Mouse (Mus musculus): ENCODE data around the gene Coq9. TPM values are rescaled to one million over a fixed set of nuclear protein-coding genes. Genes with fewer than 3 reads are reported as not detected.

Gene Coq9
- polyA plus RNA-seq, 1 experiment from 2014 or later, result 51.5 TPM

DNA sequence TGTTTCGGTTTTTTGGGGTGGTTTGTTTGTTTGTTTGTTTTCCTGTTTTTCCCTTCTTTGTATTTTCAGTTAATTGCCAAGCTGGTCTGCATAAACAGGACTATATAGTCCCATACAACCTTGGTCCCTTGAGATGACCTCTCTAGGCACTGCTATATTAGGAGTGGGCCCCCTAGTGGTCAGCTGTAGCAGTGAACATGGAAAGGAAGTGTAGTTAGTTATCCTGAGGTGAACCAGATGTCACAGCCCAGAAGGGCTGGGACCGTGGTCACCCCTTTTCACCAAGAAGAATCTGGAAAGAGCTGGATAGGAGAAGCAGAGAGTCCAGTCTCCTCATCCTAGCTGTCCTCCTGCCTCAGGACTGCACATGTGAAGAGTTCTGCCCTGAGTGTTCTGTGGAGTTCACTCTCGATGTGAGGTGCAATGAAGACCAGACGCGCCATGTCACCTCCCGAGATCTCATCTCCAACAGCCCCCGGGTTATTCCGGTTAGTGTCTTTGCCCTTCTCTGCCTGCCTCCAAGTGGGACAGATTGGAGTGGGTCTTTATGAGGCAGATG is 23.3 kb downstream of the Coq9 start:
- H3K36me3 ChIP-seq (ENCODE audit: control insufficient read depth, insufficient read depth, low read length), result peaks cover 12% of the 10 kb centered on the region; the same call in 1 of the 2 replicates
- whole genome bisulfite sequencing, result 83% methylated on average over 8 of the region's 8 CpGs
- H3K4me2 ChIP-seq, result no peak overlapping the region
- no peak overlapping the region for H3K9ac ChIP-seq (ENCODE audit: low read length)
- no peak overlapping the region for H3K4me3 ChIP-seq (ENCODE audit: low read depth, low read length)
- H3K9me3 ChIP-seq (ENCODE audit: control insufficient read depth, low read length), result no peaks in the 10 kb centered on the region
- ATAC-seq (ENCODE audit: low FRiP score) (0 out of 2 replicates have a peak, but pooled peaks have one; percentile 34), DNase-seq (ENCODE audit: low spot score, missing footprints) (peak; percentile 94)
- no peak overlapping the region for H3K27ac ChIP-seq (ENCODE audit: low read depth, low read length)
- H3K27me3 ChIP-seq (ENCODE audit: control insufficient read depth, insufficient read depth, low read length), result no peaks in the 10 kb centered on the region
- H3K4me1 ChIP-seq (ENCODE audit: control insufficient read depth, insufficient read depth, low read length), result peaks cover 6% of the 10 kb centered on the region

DNA sequence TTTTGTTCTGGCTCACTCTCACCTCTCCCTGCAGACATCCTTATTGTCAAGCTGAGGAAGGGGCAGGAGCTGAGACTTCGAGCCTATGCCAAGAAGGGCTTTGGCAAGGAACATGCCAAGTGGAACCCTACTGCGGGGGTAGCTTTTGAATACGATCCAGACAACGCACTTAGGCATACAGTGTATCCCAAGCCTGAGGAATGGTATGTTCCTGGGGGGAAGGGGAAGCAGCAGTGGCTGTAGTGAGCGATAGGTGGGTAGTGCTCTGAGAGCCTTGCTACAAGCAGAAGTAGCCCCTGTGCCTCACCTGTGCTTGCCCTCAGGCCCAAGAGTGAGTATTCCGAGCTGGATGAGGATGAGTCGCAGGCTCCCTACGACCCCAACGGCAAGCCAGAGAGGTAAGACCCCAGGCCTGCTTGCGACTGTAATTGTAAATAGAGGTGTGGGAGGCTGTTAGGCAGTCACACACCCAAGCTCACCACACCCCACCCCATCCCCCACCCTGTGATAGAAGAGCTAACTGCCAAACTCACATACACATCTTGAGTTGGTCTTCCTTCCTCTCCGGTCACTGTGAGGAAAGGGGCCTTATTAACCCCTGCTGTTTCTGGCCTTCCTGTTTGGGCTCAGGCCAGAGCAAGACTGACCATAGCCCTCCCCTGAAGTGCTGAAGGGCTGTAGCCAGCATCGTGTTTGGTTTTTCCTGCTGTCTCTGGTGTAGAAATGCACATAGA is 24.5 kb downstream of the Coq9 start:
- 89% methylated on average over 12 of the region's 12 CpGs for WGBS
- no peak overlapping the region for H3K4me3 ChIP-seq (ENCODE audit: low read depth, low read length)
- no peaks in the 10 kb centered on the region for H3K9me3 ChIP-seq (ENCODE audit: control insufficient read depth, low read length)
- peaks cover 12% of the 10 kb centered on the region; the same call in 1 of the 2 replicates for H3K36me3 ChIP-seq (ENCODE audit: control insufficient read depth, insufficient read depth, low read length)
- H3K4me2 ChIP-seq, result no peak overlapping the region
- H3K4me1 ChIP-seq (ENCODE audit: control insufficient read depth, insufficient read depth, low read length), result peaks cover 6% of the 10 kb centered on the region
- no peak overlapping the region for H3K27ac ChIP-seq (ENCODE audit: low read depth, low read length)
- H3K27me3 ChIP-seq (ENCODE audit: control insufficient read depth, insufficient read depth, low read length), result no peaks in the 10 kb centered on the region
- no peak for ATAC-seq (ENCODE audit: low FRiP score)
- DNase-seq (ENCODE audit: low spot score, missing footprints), result no peak
- no peak overlapping the region for H3K9ac ChIP-seq (ENCODE audit: low read length)

DNA sequence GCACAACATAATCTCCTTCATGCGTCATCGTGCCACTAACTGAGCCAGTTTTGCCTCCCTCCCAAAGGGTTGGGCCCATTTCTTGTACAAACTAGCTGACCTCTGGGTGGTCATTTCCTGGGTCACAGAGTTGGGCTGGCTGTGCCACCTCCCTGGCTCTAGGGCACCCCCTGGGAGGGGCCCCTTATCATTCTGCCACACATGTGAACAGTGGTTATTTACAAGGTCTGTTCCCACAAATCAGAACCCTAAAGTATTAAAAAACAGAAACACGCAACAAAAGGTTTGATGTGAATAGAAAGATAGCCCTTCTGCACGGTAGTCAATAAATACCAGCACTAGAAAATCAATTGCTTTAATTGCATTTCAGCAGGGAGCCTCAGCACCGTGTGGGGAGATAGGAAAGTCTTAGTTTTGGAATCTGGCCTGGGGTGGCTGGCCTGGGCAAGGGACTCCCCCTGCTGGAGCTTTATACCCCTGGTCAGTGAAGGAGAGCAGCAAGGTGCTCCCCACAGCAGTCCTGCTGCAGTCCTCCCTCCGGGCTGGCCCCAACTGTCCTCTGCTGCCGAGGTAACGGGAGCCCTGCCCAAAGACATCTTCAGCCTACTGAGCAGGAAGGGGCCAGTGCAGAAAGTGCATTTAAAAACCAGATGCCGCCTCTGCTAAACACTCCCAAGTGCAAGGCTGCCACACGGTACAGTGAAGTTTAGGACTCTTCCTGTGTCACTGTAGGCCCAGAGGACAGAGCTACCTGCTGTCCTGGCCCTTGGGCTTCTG is 26.0 kb downstream of the Coq9 start:
- ATAC-seq (ENCODE audit: low FRiP score) (no peak), DNase-seq (ENCODE audit: low spot score, missing footprints) (no peak)
- H3K36me3 ChIP-seq (ENCODE audit: control insufficient read depth, insufficient read depth, low read length), result peaks cover 12% of the 10 kb centered on the region; the same call in 1 of the 2 replicates

DNA sequence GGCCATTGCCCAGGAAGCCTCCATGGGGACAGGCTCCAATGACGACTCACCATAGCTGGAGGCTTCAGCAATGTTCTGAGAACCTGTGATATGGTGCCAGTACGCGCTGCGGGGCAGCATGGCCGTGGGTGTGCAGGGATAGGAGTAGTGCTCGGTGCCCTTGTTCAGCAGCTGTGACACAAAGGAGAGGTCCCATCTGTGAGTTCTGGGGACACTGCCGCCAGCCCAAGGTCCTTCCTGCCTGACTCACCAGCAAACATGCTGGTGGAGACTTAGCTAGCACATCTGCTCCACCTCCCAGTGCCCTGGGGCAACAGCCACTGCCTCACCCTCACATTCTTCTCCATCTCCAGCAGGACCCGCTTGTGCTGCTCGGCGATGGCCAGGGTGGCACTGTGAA is 27.2 kb downstream of the Coq9 start:
- no peak for ATAC-seq (ENCODE audit: low FRiP score)
- DNase-seq (ENCODE audit: low spot score, missing footprints), result no peak
- Histone ChIP-seq H3K27me3 (ENCODE audit: control insufficient read depth, insufficient read depth, low read length) (no peaks in the 10 kb centered on the region; the same call in 1 of the 2 replicates), H3K4me3 (ENCODE audit: low read depth, low read length) (no peak overlapping the region), H3K4me2 (no peak overlapping the region), H3K4me1 (ENCODE audit: control insufficient read depth, insufficient read depth, low read length) (no peaks in the 10 kb centered on the region), H3K9ac (ENCODE audit: low read length) (no peak overlapping the region), H3K36me3 (ENCODE audit: control insufficient read depth, insufficient read depth, low read length) (peaks cover 11% of the 10 kb centered on the region; the same call in 1 of the 2 replicates), H3K27ac (ENCODE audit: low read depth, low read length) (no peak overlapping the region), H3K9me3 (ENCODE audit: control insufficient read depth, low read length) (no peaks in the 10 kb centered on the region)
- 90% methylated on average over 10 of the region's 10 CpGs for WGBS

More for the DNA sequence above, 26.0 kb downstream of the Coq9 start:
- H3K27ac ChIP-seq (ENCODE audit: low read depth, low read length), result no peak overlapping the region
- no peak overlapping the region for H3K4me2 ChIP-seq
- no peaks in the 10 kb centered on the region for H3K4me1 ChIP-seq (ENCODE audit: control insufficient read depth, insufficient read depth, low read length)
- H3K27me3 ChIP-seq (ENCODE audit: control insufficient read depth, insufficient read depth, low read length), result no peaks in the 10 kb centered on the region
- no peak overlapping the region for H3K9ac ChIP-seq (ENCODE audit: low read length)
- 78% methylated on average over 10 of the region's 10 CpGs for WGBS
- no peak overlapping the region for H3K4me3 ChIP-seq (ENCODE audit: low read depth, low read length)
- H3K9me3 ChIP-seq (ENCODE audit: control insufficient read depth, low read length), result no peaks in the 10 kb centered on the region

DNA sequence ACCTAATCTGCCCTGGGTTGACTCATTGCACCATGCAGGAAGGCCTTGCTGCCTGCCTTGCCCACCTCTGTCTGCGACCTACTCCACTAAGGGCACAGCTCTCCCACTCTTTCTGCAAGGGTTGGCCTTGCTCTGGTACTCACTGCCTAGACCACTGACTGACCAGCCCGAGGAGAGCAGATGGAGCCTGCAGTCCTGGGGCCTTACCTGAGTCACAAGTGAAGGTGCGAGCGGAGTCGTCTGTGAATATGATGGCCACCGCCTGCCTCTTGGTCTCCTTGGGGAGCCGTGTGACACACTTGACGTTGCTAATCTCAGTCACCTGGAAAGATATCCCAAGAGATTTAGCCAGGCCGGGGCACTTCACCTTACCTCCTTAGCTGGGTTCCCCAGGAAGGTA is 28.8 kb downstream of the Coq9 start:
- Histone ChIP-seq H3K27ac (ENCODE audit: low read depth, low read length) (no peak overlapping the region), H3K27me3 (ENCODE audit: control insufficient read depth, insufficient read depth, low read length) (no peaks in the 10 kb centered on the region; the same call in 1 of the 2 replicates), H3K9me3 (ENCODE audit: control insufficient read depth, low read length) (no peaks in the 10 kb centered on the region), H3K36me3 (ENCODE audit: control insufficient read depth, insufficient read depth, low read length) (peaks cover 7% of the 10 kb centered on the region; the same call in 1 of the 2 replicates), H3K9ac (ENCODE audit: low read length) (no peak overlapping the region), H3K4me1 (ENCODE audit: control insufficient read depth, insufficient read depth, low read length) (peaks cover 7% of the 10 kb centered on the region; the same call in 1 of the 2 replicates), H3K4me3 (ENCODE audit: low read depth, low read length) (no peak overlapping the region), H3K4me2 (no peak overlapping the region)
- 88% methylated on average over 9 of the region's 9 CpGs for WGBS
- DNase-seq (ENCODE audit: low spot score, missing footprints) (no peak), ATAC-seq (ENCODE audit: low FRiP score) (no peak)

DNA sequence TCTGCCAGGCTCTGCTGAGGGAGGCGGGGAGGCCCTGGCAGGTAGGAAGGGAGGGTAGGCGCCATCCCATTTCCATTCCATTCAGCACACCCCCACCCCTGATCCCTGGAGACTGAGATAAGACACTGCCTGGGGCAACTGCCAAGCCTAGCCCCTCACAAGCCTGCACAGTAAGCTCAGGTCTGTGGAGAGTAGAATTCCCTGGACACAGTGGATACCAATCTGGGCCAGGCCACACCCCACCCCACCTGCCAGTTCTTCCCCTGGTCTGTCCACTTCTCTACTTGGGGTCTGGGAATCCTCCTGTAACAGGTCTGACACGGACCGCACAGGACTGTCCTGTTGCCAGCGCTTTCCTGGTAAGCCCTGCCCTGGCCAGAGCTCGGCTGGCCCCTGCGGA is 31.0 kb downstream of the Coq9 start:
- H3K4me3 ChIP-seq (ENCODE audit: low read depth, low read length), result no peak overlapping the region
- 61% methylated on average over 7 of the region's 7 CpGs for WGBS
- no peak overlapping the region for H3K9ac ChIP-seq (ENCODE audit: low read length)
- no peak overlapping the region for H3K27ac ChIP-seq (ENCODE audit: low read depth, low read length)
- no peaks in the 10 kb centered on the region for H3K36me3 ChIP-seq (ENCODE audit: control insufficient read depth, insufficient read depth, low read length)
- ATAC-seq (ENCODE audit: low FRiP score) (no peak), DNase-seq (ENCODE audit: low spot score, missing footprints) (no peak)
- H3K9me3 ChIP-seq (ENCODE audit: control insufficient read depth, low read length), result no peaks in the 10 kb centered on the region
- peak overlapping the region; percentile 2; the same call in 1 of the 2 replicates for H3K4me2 ChIP-seq
- H3K27me3 ChIP-seq (ENCODE audit: control insufficient read depth, insufficient read depth, low read length), result no peaks in the 10 kb centered on the region; the same call in 1 of the 2 replicates
- peaks cover 7% of the 10 kb centered on the region; the same call in 1 of the 2 replicates for H3K4me1 ChIP-seq (ENCODE audit: control insufficient read depth, insufficient read depth, low read length)

DNA sequence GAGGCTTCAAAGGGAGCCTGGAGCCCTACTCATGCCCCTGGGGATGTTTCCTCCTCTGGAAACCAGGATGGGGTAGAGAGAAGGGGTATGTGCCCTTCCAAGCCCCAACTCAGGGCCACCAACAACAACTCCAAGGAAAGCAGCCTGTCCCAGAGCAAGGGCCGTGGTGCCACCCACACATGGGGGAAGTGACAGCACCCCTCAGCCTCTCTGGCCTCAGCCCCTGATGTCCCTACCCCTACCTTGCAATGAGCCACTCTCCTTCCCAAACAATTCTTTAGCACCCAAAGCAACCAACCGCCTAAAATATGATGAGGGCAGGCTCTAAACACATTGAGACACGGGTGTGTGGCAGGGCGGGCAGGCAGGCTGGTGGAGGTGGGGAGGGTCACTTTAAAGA is 31.9 kb downstream of the Coq9 start:
- Histone ChIP-seq H3K27ac (ENCODE audit: low read depth, low read length) (no peak overlapping the region), H3K4me3 (ENCODE audit: low read depth, low read length) (peak overlapping the region; percentile 30), H3K36me3 (ENCODE audit: control insufficient read depth, insufficient read depth, low read length) (no peaks in the 10 kb centered on the region), H3K4me2 (peak overlapping the region; percentile 53), H3K9me3 (ENCODE audit: control insufficient read depth, low read length) (no peaks in the 10 kb centered on the region), H3K27me3 (ENCODE audit: control insufficient read depth, insufficient read depth, low read length) (peaks cover 6% of the 10 kb centered on the region), H3K9ac (ENCODE audit: low read length) (peak overlapping the region; percentile 48; the same call in 1 of the 2 replicates), H3K4me1 (ENCODE audit: control insufficient read depth, insufficient read depth, low read length) (peaks cover 7% of the 10 kb centered on the region)
- ATAC-seq (ENCODE audit: low FRiP score) (no peak), DNase-seq (ENCODE audit: low spot score, missing footprints) (no peak)
- 9% methylated on average over 4 of the region's 4 CpGs for WGBS

DNA sequence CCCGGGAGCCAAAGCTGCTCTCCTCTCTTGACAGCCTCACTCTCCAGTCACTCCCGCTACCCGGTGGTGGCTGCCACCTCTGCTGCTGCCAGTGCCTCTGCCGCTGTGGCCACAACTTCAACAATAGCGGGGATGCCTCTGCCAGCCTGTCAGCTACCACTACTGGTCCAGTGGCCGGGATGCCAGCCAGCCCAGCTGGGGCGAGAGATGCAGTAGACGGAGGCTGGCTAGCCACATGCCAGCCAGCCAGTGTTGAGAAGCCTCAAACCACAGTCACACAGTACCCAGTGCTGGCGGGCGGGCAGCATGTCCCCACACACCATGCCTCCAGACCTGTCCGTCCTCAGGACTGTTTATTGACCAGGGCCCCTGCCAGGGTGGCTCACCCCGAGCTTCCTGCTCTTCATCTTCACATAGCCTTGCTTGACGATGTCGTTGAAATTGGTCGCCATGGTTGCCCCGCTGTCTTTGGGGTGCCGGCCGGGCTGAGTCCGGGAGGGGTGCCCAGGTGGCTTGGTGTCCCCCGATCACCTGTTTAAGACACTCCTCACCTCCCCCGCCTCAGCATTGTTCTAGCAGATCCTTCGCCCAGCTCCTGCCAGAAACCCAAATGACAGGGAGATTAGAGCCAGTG is 32.5 kb downstream of the Coq9 start:
- Histone ChIP-seq H3K27me3 (ENCODE audit: control insufficient read depth, insufficient read depth, low read length) (peaks cover 12% of the 10 kb centered on the region), H3K9ac (ENCODE audit: low read length) (peak overlapping the region; percentile 48), H3K4me1 (ENCODE audit: control insufficient read depth, insufficient read depth, low read length) (peaks cover 13% of the 10 kb centered on the region), H3K36me3 (ENCODE audit: control insufficient read depth, insufficient read depth, low read length) (no peaks in the 10 kb centered on the region), H3K4me2 (peak overlapping the region; percentile 53), H3K9me3 (ENCODE audit: control insufficient read depth, low read length) (no peaks in the 10 kb centered on the region), H3K4me3 (ENCODE audit: low read depth, low read length) (peak overlapping the region; percentile 30), H3K27ac (ENCODE audit: low read depth, low read length) (no peak overlapping the region)
- DNase-seq (ENCODE audit: low spot score, missing footprints) (peak; percentile 88), ATAC-seq (ENCODE audit: low FRiP score) (peak; percentile 18; the same call in 1 of the 2 replicates)
- 2% methylated on average over 22 of the region's 22 CpGs for WGBS

Data from midbrain, embryonic 11.5 days (tissue).